Mouse (Mus musculus): ENCODE measurements around the gene Polg2. TPM values are rescaled to one million over a fixed set of nuclear protein-coding genes. Genes with fewer than 3 reads are reported as not detected.

The Polg2 gene
- polyA plus RNA-seq, 1 experiment from 2014 or later: 7.9 TPM

GRCm38 (mm10) chr11:106739116-106739515, 40.2 kb downstream of the Polg2 start:
- WGBS (ENCODE audit: insufficient replicate concordance): 82% methylated on average over 2 of the region's 2 CpGs

GRCm38 (mm10) chr11:106737178-106737621, 42.1 kb downstream of the Polg2 start:
- no peak overlapping the region for H3K27ac ChIP-seq (ENCODE audit: low read depth)
- WGBS (ENCODE audit: insufficient replicate concordance): 53% methylated on average over 12 of the region's 12 CpGs
- ATAC-seq: no peak

More at GRCm38 (mm10) chr11:106739116-106739515, 40.2 kb downstream of the Polg2 start:
- Histone ChIP-seq H3K9ac (replicated peaks) (no peak overlapping the region), H3K36me3 (replicated peaks; ENCODE audit: insufficient read depth, low read length) (no peaks in the 10 kb centered on the region), H3K27ac (ENCODE audit: low read depth) (no peak overlapping the region), H3K27me3 (ENCODE audit: insufficient read depth, low read length) (no peaks in the 10 kb centered on the region), H3K4me2 (ENCODE audit: low read depth, low read length) (no peak overlapping the region), H3K4me3 (ENCODE audit: low read depth, low read length) (no peak overlapping the region), H3K4me1 (ENCODE audit: insufficient read depth) (no peaks in the 10 kb centered on the region), H3K9me3 (ENCODE audit: low read length) (no peaks in the 10 kb centered on the region)
- DNase-seq (no peak), ATAC-seq (no peak)
- no peak for TF ChIP-seq EP300 (IDR thresholded peaks at IDR 0.05; ENCODE audit: low read depth)
- TF ChIP-seq CTCF (IDR thresholded peaks at IDR 0.05; ENCODE audit: low read depth): no peak

GRCm38 (mm10) chr11:106736614-106737013, 42.7 kb downstream of the Polg2 start:
- H3K27ac ChIP-seq (ENCODE audit: low read depth): no peak overlapping the region
- H3K4me1 ChIP-seq (ENCODE audit: insufficient read depth): no peaks in the 10 kb centered on the region
- H3K4me3 ChIP-seq (ENCODE audit: low read depth, low read length): no peak overlapping the region
- ATAC-seq (no peak), DNase-seq (no peak)
- H3K9ac ChIP-seq (replicated peaks): no peak overlapping the region
- H3K4me2 ChIP-seq (ENCODE audit: low read depth, low read length): no peak overlapping the region
- no peak for TF ChIP-seq CTCF (IDR thresholded peaks at IDR 0.05; ENCODE audit: low read depth)
- no peak for TF ChIP-seq EP300 (IDR thresholded peaks at IDR 0.05; ENCODE audit: low read depth)
- WGBS (ENCODE audit: insufficient replicate concordance): 77% methylated on average over 3 of the region's 3 CpGs
- H3K27me3 ChIP-seq (ENCODE audit: insufficient read depth, low read length): no peaks in the 10 kb centered on the region
- H3K9me3 ChIP-seq (ENCODE audit: low read length): no peaks in the 10 kb centered on the region
- no peaks in the 10 kb centered on the region for H3K36me3 ChIP-seq (replicated peaks; ENCODE audit: insufficient read depth, low read length)

More at GRCm38 (mm10) chr11:106737178-106737621, 42.1 kb downstream of the Polg2 start:
- TF ChIP-seq CTCF (IDR thresholded peaks at IDR 0.05; ENCODE audit: low read depth): no peak
- TF ChIP-seq EP300 (IDR thresholded peaks at IDR 0.05; ENCODE audit: low read depth): no peak
- H3K36me3 ChIP-seq (replicated peaks; ENCODE audit: insufficient read depth, low read length): no peaks in the 10 kb centered on the region
- no peaks in the 10 kb centered on the region for H3K27me3 ChIP-seq (ENCODE audit: insufficient read depth, low read length)
- no peaks in the 10 kb centered on the region for H3K4me1 ChIP-seq (ENCODE audit: insufficient read depth)
- no peak for DNase-seq
- H3K4me3 ChIP-seq (ENCODE audit: low read depth, low read length): no peak overlapping the region
- no peak overlapping the region for H3K4me2 ChIP-seq (ENCODE audit: low read depth, low read length)
- no peaks in the 10 kb centered on the region for H3K9me3 ChIP-seq (ENCODE audit: low read length)
- H3K9ac ChIP-seq (replicated peaks): no peak overlapping the region

GRCm38 (mm10) chr11:106730714-106731113, 48.6 kb downstream of the Polg2 start:
- Histone ChIP-seq H3K4me3 (ENCODE audit: low read depth, low read length) (no peak overlapping the region), H3K9me3 (ENCODE audit: low read length) (no peaks in the 10 kb centered on the region), H3K9ac (replicated peaks) (no peak overlapping the region), H3K36me3 (replicated peaks; ENCODE audit: insufficient read depth, low read length) (no peaks in the 10 kb centered on the region), H3K4me1 (ENCODE audit: insufficient read depth) (peaks cover 12% of the 10 kb centered on the region), H3K27me3 (ENCODE audit: insufficient read depth, low read length) (no peaks in the 10 kb centered on the region), H3K4me2 (ENCODE audit: low read depth, low read length) (no peak overlapping the region), H3K27ac (ENCODE audit: low read depth) (no peak overlapping the region)
- no peak for DNase-seq
- no peak for ATAC-seq
- 40% methylated on average over 4 of the region's 4 CpGs for WGBS (ENCODE audit: insufficient replicate concordance)
- no peak for TF ChIP-seq CTCF (IDR thresholded peaks at IDR 0.05; ENCODE audit: low read depth)
- no peak for TF ChIP-seq EP300 (IDR thresholded peaks at IDR 0.05; ENCODE audit: low read depth)

- peaks cover 12% of the 10 kb centered on the region for H3K4me1 ChIP-seq (ENCODE audit: insufficient read depth)
- no peak overlapping the region for H3K4me3 ChIP-seq (ENCODE audit: low read depth, low read length)
- H3K9ac ChIP-seq (replicated peaks): no peak overlapping the region
- H3K9me3 ChIP-seq (ENCODE audit: low read length): no peaks in the 10 kb centered on the region
- TF ChIP-seq EP300 (IDR thresholded peaks at IDR 0.05; ENCODE audit: low read depth) (no peak), CTCF (IDR thresholded peaks at IDR 0.05; ENCODE audit: low read depth) (no peak)
- DNase-seq (no peak), ATAC-seq (no peak)
- 92% methylated on average over 1 of the region's 1 CpGs for WGBS (ENCODE audit: insufficient replicate concordance)
- no peak overlapping the region for H3K27ac ChIP-seq (ENCODE audit: low read depth)
- H3K4me2 ChIP-seq (ENCODE audit: low read depth, low read length): no peak overlapping the region
- H3K27me3 ChIP-seq (ENCODE audit: insufficient read depth, low read length): no peaks in the 10 kb centered on the region
- no peaks in the 10 kb centered on the region for H3K36me3 ChIP-seq (replicated peaks; ENCODE audit: insufficient read depth, low read length)
Measured at GRCm38 (mm10) chr11:106729656-106730055, 49.7 kb downstream of the Polg2 start.

GRCm38 (mm10) chr11:106728402-106729366, 50.7 kb downstream of the Polg2 start:
- Histone ChIP-seq H3K4me1 (ENCODE audit: insufficient read depth) (peaks cover 12% of the 10 kb centered on the region), H3K9me3 (ENCODE audit: low read length) (no peaks in the 10 kb centered on the region), H3K4me3 (ENCODE audit: low read depth, low read length) (no peak overlapping the region), H3K27ac (ENCODE audit: low read depth) (no peak overlapping the region), H3K36me3 (replicated peaks; ENCODE audit: insufficient read depth, low read length) (no peaks in the 10 kb centered on the region), H3K9ac (replicated peaks) (no peak overlapping the region), H3K4me2 (ENCODE audit: low read depth, low read length) (no peak overlapping the region), H3K27me3 (ENCODE audit: insufficient read depth, low read length) (no peaks in the 10 kb centered on the region)
- no peak for DNase-seq
- ATAC-seq: peak; percentile 54
- 0 out of 2 replicates have a peak, but pooled peaks have one; percentile 19 for TF ChIP-seq EP300 (IDR thresholded peaks at IDR 0.05; ENCODE audit: low read depth)
- TF ChIP-seq CTCF (IDR thresholded peaks at IDR 0.05; ENCODE audit: low read depth): no peak
- 48% methylated on average over 10 of the region's 10 CpGs for WGBS (ENCODE audit: insufficient replicate concordance)

All from liver, postnatal 0 days (tissue).